Mouse (Mus musculus): Measurements from ENCODE around the gene AW011738.
A peak's percentile ranks its signal among the peaks of the same experiment; 100 is the strongest.

AW011738 gene

GRCm38 (mm10) chr4:156203001-156203412, at the start of gene AW011738:
Gene AW011738 (plus strand): TSS chr4:156203304.
- DNase-seq (ENCODE audit: low spot score in 2 of 2), result peak in 1 of 2 experiments; percentile 55

- DNase-seq (ENCODE audit: low spot score in 2 of 2), result no peak
Measured at GRCm38 (mm10) chr4:156154771-156155170, 48.3 kb upstream of the AW011738 start.

- peak in 1 of 2 experiments; percentile 3 for DNase-seq (ENCODE audit: low spot score in 2 of 2)
Measured at GRCm38 (mm10) chr4:156166477-156166876, 36.6 kb upstream of the AW011738 start.

GRCm38 (mm10) chr4:156168611-156169010, 34.5 kb upstream of the AW011738 start:
- DNase-seq (ENCODE audit: low spot score in 2 of 2), result peak in 1 of 2 experiments; percentile 2

GRCm38 (mm10) chr4:156169129-156169528, 34.0 kb upstream of the AW011738 start:
- DNase-seq (ENCODE audit: low spot score in 2 of 2), result peak in 1 of 2 experiments; percentile 2

- DNase-seq (ENCODE audit: low spot score in 2 of 2), result no peak
Measured at GRCm38 (mm10) chr4:156171828-156172227, 31.3 kb upstream of the AW011738 start.

GRCm38 (mm10) chr4:156177630-156178029, 25.5 kb upstream of the AW011738 start:
- DNase-seq (ENCODE audit: low spot score in 2 of 2), result no peak

GRCm38 (mm10) chr4:156183747-156184146, 19.4 kb upstream of the AW011738 start:
- DNase-seq (ENCODE audit: low spot score in 2 of 2), result no peak

- DNase-seq (ENCODE audit: low spot score in 2 of 2), result no peak
Measured at GRCm38 (mm10) chr4:156184291-156184954, 18.7 kb upstream of the AW011738 start.

GRCm38 (mm10) chr4:156185456-156185949, 17.6 kb upstream of the AW011738 start:
- peak in 1 of 2 experiments; percentile 20 for DNase-seq (ENCODE audit: low spot score in 2 of 2)

- DNase-seq (ENCODE audit: low spot score in 2 of 2), result peak; percentile 45 to 46
Measured at GRCm38 (mm10) chr4:156185950-156186850, 16.9 kb upstream of the AW011738 start.

- no peak for DNase-seq (ENCODE audit: low spot score in 2 of 2)
Measured at GRCm38 (mm10) chr4:156188162-156188810, 14.8 kb upstream of the AW011738 start.

GRCm38 (mm10) chr4:156188811-156189323, 14.2 kb upstream of the AW011738 start:
- no peak for DNase-seq (ENCODE audit: low spot score in 2 of 2)

- DNase-seq (ENCODE audit: low spot score in 2 of 2), result no peak
Measured at GRCm38 (mm10) chr4:156192421-156193199, 10.5 kb upstream of the AW011738 start.

- DNase-seq (ENCODE audit: low spot score in 2 of 2), result no peak
Measured at GRCm38 (mm10) chr4:156193200-156193590, 9.9 kb upstream of the AW011738 start.

- DNase-seq (ENCODE audit: low spot score in 2 of 2), result no peak
Measured at GRCm38 (mm10) chr4:156193906-156194305, 9.2 kb upstream of the AW011738 start.

GRCm38 (mm10) chr4:156194346-156194745, 8.8 kb upstream of the AW011738 start:
- DNase-seq (ENCODE audit: low spot score in 2 of 2), result no peak

- no peak for DNase-seq (ENCODE audit: low spot score in 2 of 2)
Measured at GRCm38 (mm10) chr4:156195927-156196870, 6.9 kb upstream of the AW011738 start.

GRCm38 (mm10) chr4:156197131-156197828, 5.8 kb upstream of the AW011738 start, which contains the start of gene Agrn:
Gene Agrn (minus strand): TSS chr4:156197488.
- peak in 1 of 2 experiments; percentile 38 for DNase-seq (ENCODE audit: low spot score in 2 of 2)
